Mouse (Mus musculus) heart, embryonic 13.5 days (tissue): ENCODE data around the gene Cntn4. TPM values are rescaled to one million over a fixed set of nuclear protein-coding genes. Genes with fewer than 3 reads are reported as not detected.

Source experiments
- ATAC-seq: fragments of 200-750 bp; cut with Nextera tagmentation; 2 replicates; pipeline ENCODE4 v1.8.0; 2017; ENCODE audit warnings: moderate TSS enrichment; ENCODE audit not compliant: insufficient number of reproducible peaks, low FRiP score, low TSS enrichment; ENCODE audit errors: extremely low read depth
- H3K27ac ChIP-seq: fragments of 300-500 bp; sonication (generic); replicated peaks from 2 replicates; pipeline ENCODE4 v1.5.1; 2015; ENCODE audit warnings: moderate library complexity, mild to moderate bottlenecking, inconsistent platforms
- H3K27me3 ChIP-seq: fragments of 300-500 bp; sonication (generic); replicated peaks from 2 replicates; pipeline ENCODE4 v1.6.1; 2015; ENCODE audit warnings: mild to moderate bottlenecking, inconsistent platforms
- H3K36me3 ChIP-seq: fragments of 300-500 bp; sonication (generic); 2 replicates; pipeline ENCODE4 v1.6.1; 2015; ENCODE audit warnings: mild to moderate bottlenecking, inconsistent platforms
- H3K4me1 ChIP-seq: fragments of 300-500 bp; sonication (generic); 2 replicates; pipeline ENCODE4 v1.6.1; 2015; ENCODE audit warnings: inconsistent platforms
- H3K4me2 ChIP-seq: fragments of 300-500 bp; sonication (generic); 2 replicates; pipeline ENCODE4 v1.6.1; 2015; ENCODE audit warnings: inconsistent platforms, mild to moderate bottlenecking, moderate library complexity
- H3K4me3 ChIP-seq: fragments of 300-500 bp; sonication (generic); 2 replicates; pipeline ENCODE4 v1.5.1; 2015; ENCODE audit warnings: moderate library complexity, mild to moderate bottlenecking, inconsistent platforms
- H3K9ac ChIP-seq: fragments of 300-500 bp; sonication (generic); 2 replicates; pipeline ENCODE4 v1.6.1; 2015; ENCODE audit warnings: inconsistent platforms, mild to moderate bottlenecking, moderate library complexity
- H3K9me3 ChIP-seq: fragments of 300-500 bp; sonication (generic); 2 replicates; pipeline ENCODE4 v1.6.1; 2016; ENCODE audit warnings: inconsistent platforms
- WGBS: fragments of 180-500 bp; shearing (Covaris S2); methylation state at CpG from one replicate; pipeline ENCODE4 v1.1.7; 2015; ENCODE audit warnings: mixed read lengths; 5-methylcytosine and 5-hydroxymethylcytosine counted together
- polyA plus RNA-seq: library from polyadenylated mRNA; unstranded; fragments of >200 nt; fragmentation: Nextera tagmentation; extraction: Ambion mirVana; gene quantifications from 2 replicates; pipeline ENCODE4 v1.2.1, GENCODE M21; 2015

Gene Cntn4
- polyA plus RNA-seq, 1 experiment from 2014 or later, result 2.1 TPM

GRCm38 (mm10) chr6:106463857-106464256 lies 786.4 kb downstream of the Cntn4 start:
- Histone ChIP-seq H3K27me3 (no peaks in the 10 kb centered on the region), H3K9me3 (no peaks in the 10 kb centered on the region), H3K27ac (no peak overlapping the region), H3K9ac (no peak overlapping the region), H3K36me3 (no peaks in the 10 kb centered on the region), H3K4me1 (peaks cover 10% of the 10 kb centered on the region), H3K4me2 (no peak overlapping the region), H3K4me3 (no peak overlapping the region)
- 34% methylated on average over 2 of the region's 2 CpGs for WGBS
- no peak for ATAC-seq

GRCm38 (mm10) chr6:106465766-106466165 lies 788.3 kb downstream of the Cntn4 start:
- Histone ChIP-seq H3K27ac (no peak overlapping the region), H3K27me3 (no peaks in the 10 kb centered on the region), H3K4me3 (no peak overlapping the region), H3K9me3 (no peaks in the 10 kb centered on the region), H3K36me3 (no peaks in the 10 kb centered on the region), H3K4me1 (peaks cover 10% of the 10 kb centered on the region), H3K9ac (no peak overlapping the region), H3K4me2 (no peak overlapping the region)
- WGBS, result 27% methylated on average over 2 of the region's 2 CpGs
- no peak for ATAC-seq

- no peaks in the 10 kb centered on the region for H3K27me3 ChIP-seq
- peaks cover 10% of the 10 kb centered on the region for H3K4me1 ChIP-seq
- no peak for ATAC-seq
- no peaks in the 10 kb centered on the region for H3K36me3 ChIP-seq
- no peaks in the 10 kb centered on the region for H3K9me3 ChIP-seq
- WGBS, result 66% methylated on average over 5 of the region's 5 CpGs
- H3K4me2 ChIP-seq, result no peak overlapping the region
- H3K9ac ChIP-seq, result no peak overlapping the region
- no peak overlapping the region for H3K4me3 ChIP-seq
- no peak overlapping the region for H3K27ac ChIP-seq
Measured at GRCm38 (mm10) chr6:106466267-106467029, 789.0 kb downstream of the Cntn4 start.

- Histone ChIP-seq H3K9me3 (no peaks in the 10 kb centered on the region), H3K4me1 (no peaks in the 10 kb centered on the region), H3K36me3 (no peaks in the 10 kb centered on the region), H3K4me2 (no peak overlapping the region), H3K27ac (no peak overlapping the region), H3K9ac (no peak overlapping the region), H3K27me3 (no peaks in the 10 kb centered on the region), H3K4me3 (no peak overlapping the region)
- WGBS, result 63% methylated on average over 2 of the region's 2 CpGs
- no peak for ATAC-seq
Measured at GRCm38 (mm10) chr6:106471840-106472608, 794.6 kb downstream of the Cntn4 start.

GRCm38 (mm10) chr6:106473871-106474270 lies 796.4 kb downstream of the Cntn4 start:
- no peak overlapping the region for H3K4me2 ChIP-seq
- H3K27ac ChIP-seq, result no peak overlapping the region
- no peak overlapping the region for H3K4me3 ChIP-seq
- no peak overlapping the region for H3K9ac ChIP-seq
- no peak for ATAC-seq
- H3K36me3 ChIP-seq, result no peaks in the 10 kb centered on the region
- 25% methylated on average over 2 of the region's 2 CpGs for WGBS
- H3K4me1 ChIP-seq, result no peaks in the 10 kb centered on the region
- no peaks in the 10 kb centered on the region for H3K9me3 ChIP-seq
- H3K27me3 ChIP-seq, result no peaks in the 10 kb centered on the region

GRCm38 (mm10) chr6:106481533-106481932 lies 804.1 kb downstream of the Cntn4 start:
- no peaks in the 10 kb centered on the region for H3K36me3 ChIP-seq
- H3K4me3 ChIP-seq, result no peak overlapping the region
- no peak overlapping the region for H3K27ac ChIP-seq
- no peaks in the 10 kb centered on the region for H3K9me3 ChIP-seq
- no peaks in the 10 kb centered on the region for H3K27me3 ChIP-seq
- no peak overlapping the region for H3K4me2 ChIP-seq
- H3K4me1 ChIP-seq, result no peaks in the 10 kb centered on the region
- 70% methylated on average over 1 of the region's 1 CpGs for WGBS
- no peak for ATAC-seq
- H3K9ac ChIP-seq, result no peak overlapping the region

- Histone ChIP-seq H3K9me3 (no peaks in the 10 kb centered on the region), H3K4me3 (no peak overlapping the region), H3K36me3 (no peaks in the 10 kb centered on the region), H3K9ac (no peak overlapping the region), H3K27me3 (no peaks in the 10 kb centered on the region), H3K4me1 (no peaks in the 10 kb centered on the region), H3K27ac (no peak overlapping the region), H3K4me2 (no peak overlapping the region)
- 77% methylated on average over 3 of the region's 3 CpGs for WGBS
- ATAC-seq, result no peak
Measured at GRCm38 (mm10) chr6:106496303-106496702, 818.8 kb downstream of the Cntn4 start.

GRCm38 (mm10) chr6:106499166-106499565 lies 821.7 kb downstream of the Cntn4 start:
- no peak overlapping the region for H3K4me2 ChIP-seq
- no peaks in the 10 kb centered on the region for H3K36me3 ChIP-seq
- no peak overlapping the region for H3K4me3 ChIP-seq
- no peaks in the 10 kb centered on the region for H3K9me3 ChIP-seq
- H3K9ac ChIP-seq, result no peak overlapping the region
- H3K27ac ChIP-seq, result no peak overlapping the region
- ATAC-seq, result no peak
- 81% methylated on average over 3 of the region's 3 CpGs for WGBS
- H3K4me1 ChIP-seq, result peaks cover 3% of the 10 kb centered on the region
- no peaks in the 10 kb centered on the region for H3K27me3 ChIP-seq

GRCm38 (mm10) chr6:106503961-106504360 lies 826.5 kb downstream of the Cntn4 start:
- H3K9ac ChIP-seq, result no peak overlapping the region
- ATAC-seq, result no peak
- H3K9me3 ChIP-seq, result no peaks in the 10 kb centered on the region
- no peak overlapping the region for H3K4me2 ChIP-seq
- no peaks in the 10 kb centered on the region for H3K36me3 ChIP-seq
- peaks cover 12% of the 10 kb centered on the region for H3K4me1 ChIP-seq
- no peak overlapping the region for H3K27ac ChIP-seq
- H3K4me3 ChIP-seq, result no peak overlapping the region
- no peaks in the 10 kb centered on the region for H3K27me3 ChIP-seq
- 56% methylated on average over 9 of the region's 9 CpGs for WGBS

GRCm38 (mm10) chr6:106520367-106520766 lies 842.9 kb downstream of the Cntn4 start:
- H3K4me2 ChIP-seq, result no peak overlapping the region
- no peak for ATAC-seq
- H3K36me3 ChIP-seq, result no peaks in the 10 kb centered on the region
- no peaks in the 10 kb centered on the region for H3K9me3 ChIP-seq
- H3K4me1 ChIP-seq, result no peaks in the 10 kb centered on the region
- no peak overlapping the region for H3K4me3 ChIP-seq
- H3K27me3 ChIP-seq, result no peaks in the 10 kb centered on the region
- WGBS, result 64% methylated on average over 1 of the region's 1 CpGs
- no peak overlapping the region for H3K27ac ChIP-seq
- H3K9ac ChIP-seq, result no peak overlapping the region

GRCm38 (mm10) chr6:106543500-106543899 lies 866.0 kb downstream of the Cntn4 start:
- Histone ChIP-seq H3K36me3 (no peaks in the 10 kb centered on the region), H3K9me3 (no peaks in the 10 kb centered on the region), H3K4me2 (no peak overlapping the region), H3K27me3 (no peaks in the 10 kb centered on the region), H3K27ac (no peak overlapping the region), H3K4me3 (no peak overlapping the region), H3K9ac (no peak overlapping the region), H3K4me1 (no peaks in the 10 kb centered on the region)
- ATAC-seq, result no peak

- Histone ChIP-seq H3K27me3 (no peaks in the 10 kb centered on the region), H3K9me3 (no peaks in the 10 kb centered on the region), H3K9ac (no peak overlapping the region), H3K4me1 (no peaks in the 10 kb centered on the region), H3K36me3 (no peaks in the 10 kb centered on the region), H3K4me3 (no peak overlapping the region), H3K4me2 (no peak overlapping the region), H3K27ac (no peak overlapping the region)
- 80% methylated on average over 6 of the region's 6 CpGs for WGBS
- no peak for ATAC-seq
Measured at GRCm38 (mm10) chr6:106561649-106562048, 884.2 kb downstream of the Cntn4 start.
